Mouse (Mus musculus) liver, embryonic 11.5 days (tissue): ENCODE data around the gene Zfp281. TPM values are rescaled to one million over a fixed set of nuclear protein-coding genes. Genes with fewer than 3 reads are reported as not detected.

Source experiments
- ATAC-seq: fragments of 200-750 bp; cut with Nextera tagmentation; replicated peaks from 2 replicates; pipeline ENCODE4 v1.8.0; 2017; ENCODE audit warnings: moderate number of reproducible peaks, mild to moderate bottlenecking, moderate TSS enrichment, moderate library complexity; ENCODE audit not compliant: low FRiP score
- DNase-seq: peaks from one replicate; pipeline ENCODE4 v3.0.0-alpha.2; 2017; ENCODE audit warnings: low spot score
- H3K27ac ChIP-seq: fragments of 300-500 bp; sonication (generic); 2 replicates; pipeline ENCODE4 v1.5.1; 2014; ENCODE audit warnings: mild to moderate bottlenecking, low read depth, low read length, control low read depth
- H3K27me3 ChIP-seq: fragments of 300-500 bp; sonication (generic); replicated peaks from 2 replicates; pipeline ENCODE4 v1.6.1; 2014; ENCODE audit warnings: low read length, mixed read lengths; ENCODE audit not compliant: control insufficient read depth, insufficient read depth
- H3K36me3 ChIP-seq: fragments of 300-500 bp; sonication (generic); 2 replicates; pipeline ENCODE4 v1.6.1; 2014; ENCODE audit warnings: mild to moderate bottlenecking, low read length, moderate library complexity, mixed read lengths; ENCODE audit not compliant: control insufficient read depth, insufficient read depth
- H3K4me1 ChIP-seq: fragments of 300-500 bp; sonication (generic); replicated peaks from 2 replicates; pipeline ENCODE4 v1.6.1; 2014; ENCODE audit warnings: low read length, mixed read lengths; ENCODE audit not compliant: control insufficient read depth, insufficient read depth
- H3K4me2 ChIP-seq: fragments of 300-500 bp; sonication (generic); 2 replicates; pipeline ENCODE4 v1.6.1; 2014; ENCODE audit warnings: mild to moderate bottlenecking, control low read depth, moderate library complexity
- H3K4me3 ChIP-seq: fragments of 300-500 bp; sonication (generic); 2 replicates; pipeline ENCODE4 v1.5.1; 2014; ENCODE audit warnings: low read depth, low read length, control low read depth
- H3K9ac ChIP-seq: fragments of 300-500 bp; sonication (generic); 2 replicates; pipeline ENCODE4 v1.6.1; 2014; ENCODE audit warnings: low read depth, low read length, control low read depth
- H3K9me3 ChIP-seq: fragments of 300-500 bp; sonication (generic); 2 replicates; pipeline ENCODE4 v1.6.1; 2016; ENCODE audit warnings: low read length, inconsistent platforms, mixed read lengths; ENCODE audit not compliant: control insufficient read depth
- WGBS: fragments of 180-500 bp; shearing (Covaris S2); extraction: QIAGEN DNeasy Blood & Tissue Kit; methylation state at CpG from one replicate; pipeline ENCODE4 v1.1.7; 2014; 5-methylcytosine and 5-hydroxymethylcytosine counted together
- polyA plus RNA-seq: library from polyadenylated mRNA; unstranded; fragments of >200 nt; fragmentation: Nextera tagmentation; extraction: Ambion mirVana; gene quantifications from 2 replicates; pipeline ENCODE4 v1.2.1, GENCODE M21; 2014

Gene Zfp281
- polyA plus RNA-seq, 1 experiment from 2014 or later, result 19.3 TPM

DNA sequence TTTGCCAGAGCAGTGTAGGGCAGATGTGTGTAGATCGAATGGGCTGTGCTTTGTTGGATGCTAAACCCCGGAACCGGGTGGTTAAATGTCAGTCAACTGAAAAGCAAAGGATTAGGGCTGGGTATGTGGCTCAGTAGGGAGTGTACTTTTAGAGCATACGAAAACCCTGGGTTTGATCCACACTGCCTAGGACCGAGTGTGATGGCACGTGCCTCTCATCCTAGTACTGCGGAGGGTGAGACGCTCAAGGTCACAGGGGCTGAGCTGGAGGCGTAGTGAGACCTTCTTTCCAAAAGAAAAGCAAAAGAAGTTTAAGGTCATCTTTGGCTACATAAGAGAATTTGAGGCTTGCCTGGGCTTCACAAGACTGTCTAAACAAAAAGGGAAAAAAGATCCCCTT, 34.6 kb downstream of the Zfp281 start:
- DNase-seq (no peak), ATAC-seq (no peak)
- no peak overlapping the region for H3K4me3 ChIP-seq
- H3K9me3 ChIP-seq, result no peaks in the 10 kb centered on the region
- H3K27me3 ChIP-seq, result no peaks in the 10 kb centered on the region
- H3K27ac ChIP-seq, result no peak overlapping the region
- no peaks in the 10 kb centered on the region for H3K36me3 ChIP-seq
- H3K9ac ChIP-seq, result no peak overlapping the region
- WGBS, result 91% methylated on average over 9 of the region's 9 CpGs
- H3K4me2 ChIP-seq, result no peak overlapping the region
- peaks cover 2% of the 10 kb centered on the region; the same call in 1 of the 2 replicates for H3K4me1 ChIP-seq

DNA sequence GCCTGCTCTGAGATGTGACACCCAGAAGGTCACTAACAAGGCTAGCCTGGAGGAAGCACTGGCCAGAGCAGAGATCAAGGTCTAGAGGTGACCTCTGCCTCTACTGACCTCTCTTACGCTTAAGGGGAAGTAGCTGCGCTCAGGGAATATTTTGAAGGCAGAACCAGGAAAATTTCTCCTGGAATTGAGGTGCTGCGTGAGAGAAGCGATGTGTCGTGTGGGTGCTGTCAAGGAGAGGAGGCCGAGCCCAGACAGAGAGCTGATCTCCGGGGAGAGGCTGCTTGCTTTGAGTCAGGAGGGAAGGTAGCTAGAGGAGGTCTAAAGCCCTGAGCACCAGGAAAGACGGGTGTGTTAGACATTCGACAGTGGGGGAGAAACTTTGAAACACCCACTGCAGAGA, 35.2 kb downstream of the Zfp281 start:
- DNase-seq (no peak), ATAC-seq (no peak)
- Histone ChIP-seq H3K27ac (no peak overlapping the region; the same call in 1 of the 2 replicates), H3K4me3 (no peak overlapping the region), H3K4me1 (peaks cover 2% of the 10 kb centered on the region; the same call in 1 of the 2 replicates), H3K9ac (no peak overlapping the region), H3K9me3 (no peaks in the 10 kb centered on the region), H3K4me2 (no peak overlapping the region), H3K36me3 (no peaks in the 10 kb centered on the region), H3K27me3 (no peaks in the 10 kb centered on the region)
- 64% methylated on average over 9 of the region's 9 CpGs for WGBS

DNA sequence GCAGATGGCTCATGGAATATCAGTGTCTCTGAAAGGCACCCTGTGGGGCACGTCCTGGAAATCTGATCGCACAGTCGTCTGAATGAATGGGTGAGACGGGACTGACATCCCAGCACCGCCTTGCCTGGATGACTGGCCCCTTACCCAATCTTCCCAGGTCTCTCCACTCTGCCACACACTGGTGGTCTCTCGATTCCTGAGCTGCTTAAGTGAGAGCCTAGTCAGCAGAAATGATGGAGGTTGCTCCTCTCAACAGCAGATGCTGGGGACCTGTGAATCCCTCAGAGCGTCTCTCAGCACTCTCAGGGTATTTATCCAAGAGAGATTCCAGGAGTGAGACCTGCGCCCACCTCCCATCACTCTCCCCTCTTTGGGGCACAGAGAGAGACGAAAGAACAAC, 36.8 kb downstream of the Zfp281 start:
- H3K9me3 ChIP-seq, result no peaks in the 10 kb centered on the region
- H3K4me2 ChIP-seq, result peak overlapping the region; percentile 0; the same call in 1 of the 2 replicates
- no peaks in the 10 kb centered on the region for H3K27me3 ChIP-seq
- DNase-seq (no peak), ATAC-seq (no peak)
- 50% methylated on average over 9 of the region's 9 CpGs for WGBS
- peaks cover 2% of the 10 kb centered on the region; the same call in 1 of the 2 replicates for H3K4me1 ChIP-seq
- peak overlapping the region; percentile 45; the same call in 1 of the 2 replicates for H3K27ac ChIP-seq
- H3K4me3 ChIP-seq, result no peak overlapping the region
- H3K36me3 ChIP-seq, result no peaks in the 10 kb centered on the region
- H3K9ac ChIP-seq, result no peak overlapping the region

DNA sequence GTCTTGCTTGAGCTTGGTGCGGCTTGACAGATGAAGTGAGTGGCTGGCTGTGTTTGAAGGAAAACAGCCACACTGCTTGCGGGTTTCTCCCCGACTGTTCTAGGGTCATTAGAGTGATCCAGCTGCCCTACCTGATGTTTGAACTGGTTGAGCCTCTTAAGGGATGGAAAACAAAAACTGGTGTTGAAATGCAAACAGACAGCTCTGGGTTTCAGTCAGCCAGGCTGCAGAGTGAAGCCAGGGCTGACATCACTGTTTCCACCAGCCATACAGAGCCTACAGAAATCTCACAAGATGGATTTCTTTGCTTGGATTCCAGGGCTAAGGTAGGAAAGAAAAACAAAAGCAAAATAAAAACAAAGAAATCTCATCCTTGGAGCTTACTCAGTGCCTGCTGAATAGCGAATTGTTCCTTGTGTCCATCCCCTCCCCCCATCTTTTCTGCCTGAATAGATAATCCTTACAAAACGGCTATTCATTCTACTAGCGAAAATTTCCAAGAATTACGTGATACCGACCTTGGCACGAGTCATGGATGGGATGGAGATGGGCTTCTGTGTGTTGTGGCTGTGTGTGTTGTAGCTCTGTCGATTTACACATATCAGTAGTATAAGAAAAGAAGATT, 37.4 kb downstream of the Zfp281 start:
- Histone ChIP-seq H3K9me3 (no peaks in the 10 kb centered on the region), H3K4me2 (peak overlapping the region; percentile 8; the same call in 1 of the 2 replicates), H3K4me1 (peaks cover 2% of the 10 kb centered on the region; the same call in 1 of the 2 replicates), H3K9ac (no peak overlapping the region), H3K4me3 (no peak overlapping the region), H3K36me3 (no peaks in the 10 kb centered on the region), H3K27ac (no peak overlapping the region), H3K27me3 (no peaks in the 10 kb centered on the region)
- DNase-seq (no peak), ATAC-seq (no peak)
- WGBS, result 44% methylated on average over 10 of the region's 10 CpGs

DNA sequence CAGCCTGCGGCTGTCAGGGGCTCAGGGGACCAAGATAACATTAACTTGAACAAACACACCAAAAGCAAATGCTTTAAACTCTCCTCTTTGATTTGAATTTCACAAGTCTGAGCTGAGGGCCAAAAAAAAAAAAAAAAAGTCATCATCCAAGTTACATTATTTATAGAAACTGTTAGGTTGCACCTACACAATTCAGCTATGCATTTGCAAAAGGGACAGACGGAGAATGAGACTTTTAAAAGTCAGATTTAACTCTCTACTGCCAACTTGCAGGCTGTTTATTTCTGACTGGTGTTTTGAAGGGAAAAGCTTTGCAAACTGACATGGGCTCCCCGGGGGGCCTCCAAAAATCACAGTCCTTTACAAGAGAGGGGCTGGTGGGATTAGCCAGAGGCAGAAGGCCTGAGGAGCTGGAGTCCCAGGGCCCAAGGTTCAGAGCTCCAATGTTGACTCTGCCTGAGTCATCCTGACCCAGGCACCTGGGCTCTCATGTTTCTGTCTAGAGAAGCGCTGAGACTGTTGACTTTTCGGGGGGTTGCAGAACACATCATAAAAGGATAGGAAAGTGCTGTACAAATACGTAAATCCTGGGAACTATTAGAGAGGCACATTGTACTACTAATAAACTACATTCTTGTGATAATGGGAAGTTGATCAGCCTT, 40.4 kb downstream of the Zfp281 start:
- no peak overlapping the region for H3K4me2 ChIP-seq
- 54% methylated on average over 6 of the region's 6 CpGs for WGBS
- H3K4me3 ChIP-seq, result no peak overlapping the region
- H3K36me3 ChIP-seq, result no peaks in the 10 kb centered on the region
- no peak overlapping the region for H3K9ac ChIP-seq
- no peaks in the 10 kb centered on the region for H3K9me3 ChIP-seq
- DNase-seq, result no peak
- no peak overlapping the region for H3K27ac ChIP-seq
- ATAC-seq, result no peak
- H3K27me3 ChIP-seq, result no peaks in the 10 kb centered on the region
- peaks cover 2% of the 10 kb centered on the region; the same call in 1 of the 2 replicates for H3K4me1 ChIP-seq

DNA sequence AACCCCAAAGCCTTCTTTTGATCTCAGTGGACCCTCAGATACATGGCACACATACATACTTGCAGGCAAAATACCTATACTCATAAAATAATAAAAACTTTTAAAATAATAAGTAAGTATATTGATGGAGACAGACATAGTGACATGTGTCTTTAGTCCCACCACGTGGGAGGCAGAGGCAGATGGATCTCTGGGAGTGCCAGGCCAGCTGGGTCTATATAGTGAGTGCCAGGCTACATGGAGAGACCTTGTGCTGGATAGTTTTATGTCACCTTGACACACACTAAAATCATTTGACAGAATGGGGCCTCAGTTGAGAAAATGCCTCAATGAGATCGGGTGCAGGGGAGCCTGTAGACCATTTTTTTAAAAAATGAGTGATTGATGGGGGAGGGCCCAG, 41.8 kb downstream of the Zfp281 start:
- H3K36me3 ChIP-seq, result no peaks in the 10 kb centered on the region
- H3K4me2 ChIP-seq, result no peak overlapping the region
- no peak overlapping the region for H3K4me3 ChIP-seq
- H3K9me3 ChIP-seq, result no peaks in the 10 kb centered on the region
- H3K27ac ChIP-seq, result no peak overlapping the region
- no peaks in the 10 kb centered on the region for H3K4me1 ChIP-seq
- H3K27me3 ChIP-seq, result no peaks in the 10 kb centered on the region
- H3K9ac ChIP-seq, result no peak overlapping the region
- DNase-seq (no peak), ATAC-seq (no peak)
- WGBS, result 63% methylated on average over 2 of the region's 2 CpGs

DNA sequence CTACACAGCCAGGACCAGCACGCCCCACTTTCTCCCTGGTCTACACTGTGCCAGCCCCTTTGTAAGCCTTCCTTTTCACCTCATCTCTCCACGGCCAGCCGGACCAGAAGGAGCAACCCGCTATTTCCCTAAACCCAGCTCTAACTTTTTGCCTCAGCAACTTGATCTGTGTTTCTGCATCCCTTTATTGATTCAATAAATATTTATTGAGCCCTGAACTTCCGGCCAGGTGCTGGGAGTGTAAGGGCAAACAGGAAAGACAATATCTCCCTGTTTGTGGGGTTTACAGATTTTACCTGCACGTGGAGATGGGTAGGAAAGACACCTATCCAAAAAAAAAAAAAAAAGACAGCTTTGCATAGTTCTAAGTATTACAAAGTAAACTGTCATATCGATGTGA, 45.2 kb downstream of the Zfp281 start:
- 0 out of 2 replicates have a peak overlapping the region, but pooled peaks have one; percentile 32 for H3K27ac ChIP-seq

DNA sequence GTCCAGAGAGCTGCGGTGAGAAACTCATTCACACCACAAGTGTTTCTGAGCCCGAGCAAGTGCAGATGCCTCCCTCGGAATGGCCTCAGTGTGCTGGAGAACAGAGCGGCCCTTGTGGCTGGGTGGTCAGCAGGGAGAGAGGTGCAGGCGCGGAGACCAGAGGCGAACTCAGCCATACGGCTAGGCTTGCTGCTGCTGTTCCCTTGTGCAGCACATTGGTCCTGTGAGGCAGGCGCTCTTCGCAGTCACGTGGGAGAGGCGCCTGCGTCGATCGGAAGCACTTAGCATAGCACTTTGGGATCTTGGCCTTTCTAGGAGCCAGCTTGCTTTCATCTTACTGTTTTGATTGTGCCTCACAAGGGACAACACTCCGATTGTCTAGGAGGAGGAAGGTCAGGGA, 45.7 kb downstream of the Zfp281 start:
- 54% methylated on average over 16 of the region's 16 CpGs for WGBS
- H3K4me3 ChIP-seq, result no peak overlapping the region
- 0 out of 2 replicates have a peak overlapping the region, but pooled peaks have one; percentile 4 for H3K9ac ChIP-seq
- no peaks in the 10 kb centered on the region for H3K27me3 ChIP-seq
- H3K4me1 ChIP-seq, result peaks cover 3% of the 10 kb centered on the region; the same call in 1 of the 2 replicates
- no peak overlapping the region for H3K4me2 ChIP-seq
- no peaks in the 10 kb centered on the region for H3K36me3 ChIP-seq
- H3K9me3 ChIP-seq, result no peaks in the 10 kb centered on the region
- H3K27ac ChIP-seq, result peak overlapping the region; percentile 44; the same call in 1 of the 2 replicates
- no peak for DNase-seq
- ATAC-seq, result 0 out of 2 replicates have a peak, but pooled peaks have one; percentile 29

More for the DNA sequence above, 45.2 kb downstream of the Zfp281 start:
- no peaks in the 10 kb centered on the region; the same call in 1 of the 2 replicates for H3K4me1 ChIP-seq
- no peak overlapping the region for H3K4me2 ChIP-seq
- H3K9me3 ChIP-seq, result no peaks in the 10 kb centered on the region
- H3K27me3 ChIP-seq, result no peaks in the 10 kb centered on the region
- 68% methylated on average over 7 of the region's 7 CpGs for WGBS
- no peak for ATAC-seq
- no peak overlapping the region for H3K9ac ChIP-seq
- no peak for DNase-seq
- no peak overlapping the region for H3K4me3 ChIP-seq
- H3K36me3 ChIP-seq, result no peaks in the 10 kb centered on the region
